In genomic region chr12:108824225-108824874, GRCm38 (mm10) we compare ENCODE assay signal across 20 mouse cellular contexts.
"Had no signal": no experiment of that assay in that cellular context is flagged by ENCODE, and none has a peak within 500 bp of the region (broad histone marks: within the 10 kb centered on the region; RNA-seq: fewer than 3 reads in every experiment).

No protein-coding gene starts in this region.

- DNase-seq: kidney, postnatal 14 days; kidney, postnatal 4 days; liver; lung, adult 18-20 months; lung, postnatal 10 days; lung, postnatal 36 days; midbrain, embryonic 14.5 days; retina, postnatal 1 day; right cerebral cortex, postnatal 25 days; spleen, adult 18-20 months; thymus, postnatal 25 days had no signal

- H3K9me3 ChIP-seq: limb, embryonic 10.5 days; limb, embryonic 13.5 days; liver, embryonic 15.5 days; lung, embryonic 15.5 days; midbrain, embryonic 10.5 days; neural tube, embryonic 12.5 days; stomach, embryonic 15.5 days had no signal

- H3K4me2 ChIP-seq: limb, embryonic 13.5 days; liver, embryonic 12.5 days; liver, embryonic 15.5 days; lung, embryonic 15.5 days; neural tube, embryonic 12.5 days; stomach, embryonic 15.5 days had no signal

- ATAC-seq: liver, embryonic 12.5 days had no signal

- H3K36me3 ChIP-seq: lung, embryonic 15.5 days had no signal

- H3K4me1 ChIP-seq: limb, embryonic 10.5 days; limb, embryonic 13.5 days; liver, embryonic 12.5 days; liver, embryonic 15.5 days; midbrain, embryonic 10.5 days; neural tube, embryonic 12.5 days; stomach, embryonic 15.5 days had no signal

- H3K27ac ChIP-seq: limb, embryonic 10.5 days; limb, embryonic 13.5 days; liver, embryonic 12.5 days; liver, embryonic 15.5 days; lung, embryonic 15.5 days; midbrain, embryonic 10.5 days; neural tube, embryonic 12.5 days; stomach, embryonic 15.5 days had no signal

- H3K27me3 ChIP-seq: limb, embryonic 13.5 days; liver, embryonic 12.5 days; liver, embryonic 15.5 days; lung, embryonic 15.5 days; megakaryocyte, embryonic 14.5 days; neural tube, embryonic 12.5 days; stomach, embryonic 15.5 days had no signal

- H3K9ac ChIP-seq: limb, embryonic 13.5 days; liver, embryonic 12.5 days; liver, embryonic 15.5 days; lung, embryonic 15.5 days; neural tube, embryonic 12.5 days; stomach, embryonic 15.5 days had no signal

- H3K4me3 ChIP-seq: limb, embryonic 10.5 days; limb, embryonic 13.5 days; liver, embryonic 12.5 days; liver, embryonic 15.5 days; lung, embryonic 15.5 days; megakaryocyte, embryonic 14.5 days; midbrain, embryonic 10.5 days; neural tube, embryonic 12.5 days; stomach, embryonic 15.5 days had no signal
